Mouse (Mus musculus): ENCODE measurements at regions not wholly inside any gene's neighbourhood (a gene's known extent, or its start where the extent isn't known, plus 50 kb on each side); places are given as distances from the start of the nearest gene placed in this dataset.

- TF ChIP-seq EP300 (IDR thresholded peaks at IDR 0.05; ENCODE audit: low read depth), result no peak
- TF ChIP-seq CTCF (IDR thresholded peaks at IDR 0.05; ENCODE audit: low read depth), result no peak
Observed at GRCm38 (mm10) chr16:49635506-49635905, 63.5 kb upstream of the Ift57 start.

All from liver, postnatal 0 days (tissue).